Mouse (Mus musculus) natural killer cell, adult 2 months (primary cell): ENCODE results near the gene Smarca4.

Experiments
- DNase-seq, 2 experiments: peaks; one replicate each; pipeline ENCODE4 v3.0.0; 2022; ENCODE audit warnings: low spot score in 2 of 2

The Smarca4 gene

GRCm38 (mm10) chr9:21723377-21724146 is 107.6 kb downstream of the Smarca4 start, which contains the start of gene Ldlr:
Ldlr (plus strand) TSS chr9:21723483.
- DNase-seq, result peak; percentile 21 to 22

- DNase-seq, result peak; percentile 61 to 79
Observed at GRCm38 (mm10) chr9:21724147-21724536, 108.2 kb downstream of the Smarca4 start.

- DNase-seq, result no peak
Observed at GRCm38 (mm10) chr9:21725224-21726121, 109.5 kb downstream of the Smarca4 start.

GRCm38 (mm10) chr9:21726218-21726975 is 110.4 kb downstream of the Smarca4 start:
- no peak for DNase-seq

GRCm38 (mm10) chr9:21728261-21728832 is 112.4 kb downstream of the Smarca4 start:
- DNase-seq, result no peak

GRCm38 (mm10) chr9:21729264-21729663 is 113.3 kb downstream of the Smarca4 start:
- peak; percentile 8 to 16 for DNase-seq

- DNase-seq, result no peak
Observed at GRCm38 (mm10) chr9:21732288-21732687, 116.3 kb downstream of the Smarca4 start.

GRCm38 (mm10) chr9:21733446-21733845 is 117.5 kb downstream of the Smarca4 start:
- DNase-seq, result no peak

- DNase-seq, result no peak
Observed at GRCm38 (mm10) chr9:21733989-21734388, 118.0 kb downstream of the Smarca4 start.

- DNase-seq, result no peak
Observed at GRCm38 (mm10) chr9:21735126-21735525, 119.2 kb downstream of the Smarca4 start.

- no peak for DNase-seq
Observed at GRCm38 (mm10) chr9:21736580-21736979, 120.6 kb downstream of the Smarca4 start.

- no peak for DNase-seq
Observed at GRCm38 (mm10) chr9:21737188-21737587, 121.2 kb downstream of the Smarca4 start.

- no peak for DNase-seq
Observed at GRCm38 (mm10) chr9:21738776-21739175, 122.8 kb downstream of the Smarca4 start.

GRCm38 (mm10) chr9:21740427-21740826 is 124.5 kb downstream of the Smarca4 start:
- DNase-seq, result peak in 1 of 2 experiments; percentile 19

GRCm38 (mm10) chr9:21741514-21741913 is 125.5 kb downstream of the Smarca4 start:
- DNase-seq, result no peak

GRCm38 (mm10) chr9:21747238-21747774 is 131.3 kb downstream of the Smarca4 start:
- no peak for DNase-seq

GRCm38 (mm10) chr9:21748033-21748432 is 132.1 kb downstream of the Smarca4 start:
- no peak for DNase-seq

- DNase-seq, result no peak
Observed at GRCm38 (mm10) chr9:21748491-21748890, 132.5 kb downstream of the Smarca4 start.

GRCm38 (mm10) chr9:21749382-21750118 is 133.6 kb downstream of the Smarca4 start:
- no peak for DNase-seq

GRCm38 (mm10) chr9:21750370-21750769 is 134.4 kb downstream of the Smarca4 start:
- DNase-seq, result no peak
